Mouse (Mus musculus) gastrocnemius, postnatal 36 days (tissue): ENCODE results near the gene Ppp3ca. TPM values are rescaled to one million over a fixed set of nuclear protein-coding genes. Genes with fewer than 3 reads are reported as not detected.

Source experiments
- DNase-seq, 2 experiments: peaks; one replicate each; pipeline ENCODE4 v3.0.0; 2022
- intact Hi-C: fragments of 180-260 bp; cut with DNase I; formaldehyde crosslinking; loops from one replicate; pipeline ENCODE4 v1.15.1; 2025
- total RNA-seq, 2 experiments: library from RNA; stranded (reverse); gene quantifications; 2 replicates each; pipeline ENCODE4 v1.2.3; 2021

Gene Ppp3ca
- total RNA-seq, 2 experiments from 2014 or later = 130 to 151 TPM

DNA sequence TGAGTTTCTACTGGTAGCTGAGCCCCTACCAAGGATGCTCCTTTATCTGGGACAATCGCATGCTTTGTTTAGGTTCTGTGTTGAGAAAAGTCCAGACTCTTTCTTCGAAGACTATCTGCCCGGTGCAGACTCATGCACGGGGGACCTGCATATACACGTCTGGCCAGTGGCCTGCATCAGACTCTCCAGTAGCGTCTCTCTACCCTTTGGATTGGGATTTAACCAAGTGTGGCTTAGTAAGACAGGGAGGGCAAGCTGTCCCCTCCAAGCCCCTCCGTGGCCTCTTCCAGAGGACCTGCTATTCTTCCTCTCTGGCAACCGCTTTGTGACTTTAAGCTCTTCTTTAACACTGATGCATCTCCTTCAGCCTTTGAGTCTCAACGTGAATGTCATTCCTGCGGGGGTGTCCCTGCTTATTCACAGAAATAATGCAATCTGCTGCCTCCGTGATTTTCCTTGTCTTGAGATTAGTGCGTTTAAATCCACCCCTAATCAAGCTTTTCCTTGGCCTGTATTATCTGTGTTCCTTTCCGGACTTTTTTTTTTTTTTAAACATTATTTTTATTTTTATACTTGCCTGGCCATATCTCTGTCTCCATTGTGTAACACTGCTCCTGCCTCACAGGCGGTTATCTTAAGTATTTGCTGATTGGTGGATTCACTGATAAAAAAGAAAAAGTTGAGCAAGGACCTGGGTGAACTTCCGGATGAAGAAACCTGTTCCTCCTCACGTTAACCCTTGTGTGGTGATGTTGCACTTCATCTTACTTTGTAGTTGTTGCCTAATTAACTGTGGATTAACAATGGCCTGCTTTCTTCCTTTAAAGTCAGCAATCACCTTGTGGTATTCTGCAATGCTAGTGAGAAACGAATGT lies 166.6 kb downstream of the Ppp3ca start:
- intact Hi-C loops = no loop called here
- no peak for DNase-seq

GRCm38 (mm10) chr3:136837589-136837988 lies 167.7 kb downstream of the Ppp3ca start:
- intact Hi-C loops = no loop called here
- no peak for DNase-seq

DNA sequence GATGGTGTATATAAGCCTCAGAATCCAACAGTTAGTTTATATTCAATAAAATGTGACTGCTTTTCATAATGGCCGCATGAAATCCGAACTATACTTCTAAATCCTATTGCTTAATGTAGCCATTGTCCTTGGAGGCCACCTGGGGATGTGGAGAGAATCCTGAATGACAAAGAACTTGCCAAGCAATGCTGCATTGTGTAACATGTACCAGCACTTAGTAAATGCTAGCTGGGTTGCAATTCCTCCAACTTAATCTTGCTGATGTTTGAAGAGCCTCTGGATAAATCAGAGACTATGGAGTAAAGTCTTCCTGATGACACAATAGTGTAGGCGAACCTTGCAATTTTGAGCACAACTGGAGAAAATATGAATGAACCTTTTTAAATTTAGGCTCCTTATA lies 171.4 kb downstream of the Ppp3ca start:
- intact Hi-C loops = no loop called here
- no peak for DNase-seq

GRCm38 (mm10) chr3:136842384-136842783 lies 172.5 kb downstream of the Ppp3ca start:
- intact Hi-C loops = no loop called here
- no peak for DNase-seq

GRCm38 (mm10) chr3:136843811-136844491 lies 174.0 kb downstream of the Ppp3ca start:
- DNase-seq = no peak
- intact Hi-C loops = no loop called here

- intact Hi-C loops = no loop called here
- DNase-seq = no peak
These were observed 179.1 kb downstream of the Ppp3ca start for GRCm38 (mm10) chr3:136849035-136849434.

DNA sequence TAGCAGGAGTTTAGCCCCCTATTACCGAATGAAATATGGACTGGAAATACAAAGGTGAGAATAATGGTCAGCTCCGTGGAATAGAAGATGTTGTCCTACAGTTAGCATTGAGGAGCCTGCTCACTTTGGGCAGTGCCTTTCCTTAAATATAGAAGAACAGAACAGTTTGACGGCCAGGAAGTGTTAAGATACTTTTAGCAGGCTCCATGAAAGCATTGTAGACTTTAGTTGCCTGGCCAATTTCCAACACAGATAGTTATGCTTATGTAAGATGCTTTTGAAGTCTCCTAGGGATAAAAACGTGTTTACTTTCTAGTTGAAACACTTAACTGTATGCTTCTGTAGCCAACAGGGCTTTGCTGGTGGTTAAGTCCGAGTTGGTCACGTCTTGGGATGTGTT lies 183.0 kb downstream of the Ppp3ca start:
- intact Hi-C loops = no loop called here
- no peak for DNase-seq

GRCm38 (mm10) chr3:136853596-136853995 lies 183.7 kb downstream of the Ppp3ca start:
- DNase-seq = no peak
- intact Hi-C loops = no loop called here

- DNase-seq = no peak
- intact Hi-C loops = no loop called here
These were observed 186.1 kb downstream of the Ppp3ca start for GRCm38 (mm10) chr3:136855996-136856395.

- intact Hi-C loops = loop anchor here (10.0 kb wide), 1 partner anchor 187 kb away; the partner anchor contains the start of gene Ppp3ca
- no peak for DNase-seq
These were observed 192.3 kb downstream of the Ppp3ca start for GRCm38 (mm10) chr3:136862051-136862837.

- intact Hi-C loops = loop anchor here (10.0 kb wide), 1 partner anchor 188 kb away; the partner anchor contains the start of gene Ppp3ca
- DNase-seq = no peak
These were observed 193.2 kb downstream of the Ppp3ca start for GRCm38 (mm10) chr3:136863127-136863526.

GRCm38 (mm10) chr3:136864306-136864705 lies 194.4 kb downstream of the Ppp3ca start:
- no peak for DNase-seq
- intact Hi-C loops = loop anchor here (10.0 kb wide), 1 partner anchor 190 kb away; the partner anchor contains the start of gene Ppp3ca

DNA sequence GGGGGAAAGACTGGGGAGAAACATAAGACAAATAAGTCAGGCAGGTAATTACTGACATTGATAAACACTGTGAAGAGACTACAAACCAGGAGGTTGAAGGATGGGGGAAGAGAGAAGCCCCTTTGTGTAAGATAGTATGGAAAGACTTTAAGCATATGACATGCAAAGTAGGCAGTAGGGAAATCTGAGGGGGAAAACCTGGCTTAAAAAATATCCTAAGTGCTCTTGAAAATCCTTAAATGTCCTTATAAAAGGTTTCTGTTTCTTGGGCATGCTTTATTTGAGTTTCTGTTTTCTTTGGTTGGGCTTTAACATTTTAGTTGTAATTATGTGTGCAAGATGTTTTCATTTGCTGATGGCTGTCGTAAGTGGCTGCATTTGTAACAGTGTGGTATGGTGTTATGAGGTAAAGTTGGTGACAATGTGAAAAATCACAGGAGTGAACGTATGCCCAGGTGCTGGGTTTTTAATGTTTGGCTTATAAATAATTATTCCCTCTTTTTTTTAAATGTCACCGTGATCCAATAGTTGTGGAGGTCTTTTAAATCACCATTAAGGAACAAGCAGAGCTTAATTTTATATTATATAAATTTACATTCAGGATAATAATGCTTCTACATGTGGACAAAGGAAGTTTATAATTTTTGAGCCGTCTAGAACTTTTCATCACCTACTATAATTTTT lies 195.4 kb downstream of the Ppp3ca start:
- DNase-seq = no peak
- intact Hi-C loops = loop anchor here (10.0 kb wide), 1 partner anchor 191 kb away; the partner anchor contains the start of gene Ppp3ca

DNA sequence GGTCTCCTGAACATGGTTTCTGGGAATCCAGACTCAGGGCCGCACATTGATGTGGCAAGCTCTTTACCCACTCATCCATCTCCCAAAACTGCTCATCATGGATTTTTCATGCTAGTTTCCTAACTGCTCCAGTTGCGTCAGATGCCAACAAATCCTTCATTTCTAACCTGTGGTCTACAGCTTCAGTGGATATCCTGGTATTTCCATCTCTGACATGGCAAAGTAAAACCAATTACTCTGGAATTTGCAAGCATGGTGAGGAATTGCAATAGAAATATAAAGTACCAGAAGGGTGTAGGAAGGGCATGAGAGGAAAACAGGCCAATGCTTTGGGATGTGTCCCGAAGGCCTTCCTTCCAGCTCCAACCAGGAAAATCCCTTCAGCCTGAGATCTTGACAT lies 196.2 kb downstream of the Ppp3ca start:
- DNase-seq = no peak
- intact Hi-C loops = loop anchor here (10.0 kb wide), 1 partner anchor 191 kb away; the partner anchor contains the start of gene Ppp3ca

GRCm38 (mm10) chr3:136866571-136866970 lies 196.6 kb downstream of the Ppp3ca start:
- intact Hi-C loops = loop anchor here (10.0 kb wide), 1 partner anchor 192 kb away; the partner anchor contains the start of gene Ppp3ca
- no peak for DNase-seq

DNA sequence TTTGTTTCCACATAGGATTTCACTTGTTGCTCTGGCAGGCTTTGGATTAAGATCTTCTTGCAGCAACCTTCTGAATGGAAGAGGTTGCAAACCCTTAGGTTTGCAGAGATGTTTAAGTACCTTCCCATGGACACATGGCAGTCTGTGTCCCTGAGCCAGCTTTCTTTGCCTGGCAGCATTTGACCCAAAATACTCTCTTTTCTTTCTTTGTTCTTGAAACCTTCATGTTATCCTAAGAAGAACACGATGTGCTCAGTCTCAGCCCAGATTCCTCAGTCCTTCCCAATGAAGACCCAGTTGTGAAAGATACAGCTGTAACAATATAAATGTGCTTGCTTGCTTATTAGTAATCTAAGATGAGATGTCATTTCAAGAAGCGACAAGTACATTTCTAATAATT lies 197.4 kb downstream of the Ppp3ca start:
- intact Hi-C loops = loop anchor here (10.0 kb wide), 1 partner anchor 193 kb away; the partner anchor contains the start of gene Ppp3ca
- DNase-seq = no peak

- DNase-seq = no peak
- intact Hi-C loops = no loop called here
These were observed 202.0 kb downstream of the Ppp3ca start for GRCm38 (mm10) chr3:136871772-136872532.

- intact Hi-C loops = no loop called here
- DNase-seq = no peak
These were observed 202.7 kb downstream of the Ppp3ca start for GRCm38 (mm10) chr3:136872533-136873095.
